Comparison of ENCODE assay signal across 9 mouse cellular contexts in the genomic region with DNA sequence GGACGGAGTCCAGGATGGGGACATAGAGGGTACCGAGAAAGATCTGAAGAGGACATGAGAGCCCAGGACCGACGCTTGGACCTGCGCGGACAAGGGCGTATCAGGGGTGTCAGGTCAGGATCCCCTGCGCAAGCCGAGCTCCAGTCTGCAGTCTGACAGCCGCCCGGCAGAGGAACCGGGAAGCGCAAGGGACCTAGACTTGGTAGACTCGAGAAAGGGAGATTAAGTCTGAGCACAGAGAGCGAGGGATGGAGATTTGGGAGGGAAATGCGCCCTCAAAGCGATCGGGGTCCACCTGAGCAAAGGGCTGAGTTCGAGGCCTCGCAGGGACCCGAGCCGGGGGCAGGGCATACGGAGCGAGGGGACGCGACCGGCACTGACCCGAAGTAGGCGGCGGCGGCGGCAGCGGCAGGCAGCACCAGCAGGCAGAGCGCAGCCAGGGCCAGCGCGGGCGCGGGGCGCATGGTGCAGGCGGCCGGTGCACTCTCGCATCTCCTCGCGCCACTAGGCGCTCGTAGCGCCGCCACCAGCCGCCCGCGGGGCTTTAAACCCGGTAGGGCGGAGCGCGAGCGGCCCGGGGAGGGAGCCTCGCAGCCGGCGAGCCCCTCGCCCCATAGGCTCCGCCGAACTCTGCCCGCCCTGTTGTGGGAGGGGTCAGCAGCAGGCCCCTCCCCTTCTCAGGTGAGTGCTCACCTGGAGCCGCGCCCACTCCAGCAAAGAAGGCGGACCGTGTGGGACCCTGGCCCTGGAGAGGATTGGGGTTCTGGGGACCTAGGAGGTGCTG. TPM values are rescaled to one million over a fixed set of nuclear protein-coding genes. Genes with fewer than 3 reads are reported as not detected.
DNase-seq lines count a peak whose midpoint lies in the region; ATAC-seq and TF ChIP-seq lines count a peak whose summit lies in the region.
"Had no signal": no experiment of that assay in that cellular context is flagged by ENCODE, and none has a peak within 500 bp of the region (broad histone marks: within the 10 kb centered on the region; RNA-seq: fewer than 3 reads in every experiment).

A gene (minus strand): TSS at position 516 of the 784 bp plus-strand sequence.

- no peak for DNase-seq in gastrocnemius, adult 2 months
- no peak for DNase-seq in gastrocnemius, postnatal 25 days
- peak; percentile 62 for DNase-seq in adrenal gland, postnatal 25 days
- peak; percentile 61 to 83 for DNase-seq in kidney, postnatal 36 days
- no peak for DNase-seq in gastrocnemius, postnatal 36 days

- no peak for TF ChIP-seq CTCF in gastrocnemius, adult 2 months (IDR thresholded peaks at IDR 0.05)

- intact Hi-C loops in gastrocnemius, adult 2 months (cut with DNase I), result no loop called here
- intact Hi-C loops in gastrocnemius, postnatal 36 days (cut with DNase I), result no loop called here

- peak within 1 kb of the TSS; percentile 21 for H3K9ac ChIP-seq in heart, embryonic 15.5 days
- H3K9ac ChIP-seq in midbrain, embryonic 12.5 days (replicated peaks), result peak within 1 kb of the TSS; percentile 20; the same call in 1 of the 2 replicates

- H3K4me3 ChIP-seq in gastrocnemius, adult 2 months, result peak within 1 kb of the TSS; percentile 63
- H3K4me3 ChIP-seq in heart, embryonic 15.5 days, result peak within 1 kb of the TSS; percentile 45
- H3K4me3 ChIP-seq in midbrain, embryonic 12.5 days, result peak within 1 kb of the TSS; percentile 46

- peaks cover 12% of the 10 kb centered on the region for H3K4me1 ChIP-seq in heart, embryonic 15.5 days (replicated peaks)
- H3K4me1 ChIP-seq in midbrain, embryonic 12.5 days, result peaks cover 12% of the 10 kb centered on the region

- H3K27me3 ChIP-seq in heart, embryonic 15.5 days, result peaks cover 95% of the 10 kb centered on the region
- peaks cover 86% of the 10 kb centered on the region for H3K27me3 ChIP-seq in midbrain, embryonic 12.5 days

- no peaks in the 10 kb centered on the region for H3K36me3 ChIP-seq in heart, embryonic 15.5 days
- H3K36me3 ChIP-seq in midbrain, embryonic 12.5 days, result no peaks in the 10 kb centered on the region

- WGBS in heart, embryonic 15.5 days, result under 1% methylated on average over 68 of the region's 68 CpGs
- under 1% methylated on average over 40 of the region's 68 CpGs for WGBS in midbrain, embryonic 12.5 days

- no peaks in the 10 kb centered on the region for H3K9me3 ChIP-seq in heart, embryonic 15.5 days (replicated peaks)
- no peaks in the 10 kb centered on the region for H3K9me3 ChIP-seq in midbrain, embryonic 12.5 days

- no peak within 1 kb of the TSS for H3K27ac ChIP-seq in gastrocnemius, adult 2 months
- H3K27ac ChIP-seq in heart, embryonic 15.5 days, result no peak within 1 kb of the TSS
- no peak within 1 kb of the TSS for H3K27ac ChIP-seq in midbrain, embryonic 12.5 days (replicated peaks)

- ATAC-seq in heart, embryonic 15.5 days (replicated peaks; ENCODE audit: insufficient number of reproducible peaks, insufficient read depth, low FRiP score, low read depth), result no peak; the same call in 1 of the 2 replicates
- peak; percentile 19; the same call in 1 of the 2 replicates for ATAC-seq in midbrain, embryonic 12.5 days (ENCODE audit: low FRiP score, low read depth)
- ATAC-seq in CD4-positive, CD25-positive, alpha-beta regulatory T cell, adult 4 months, result no peak

- H3K4me2 ChIP-seq in heart, embryonic 15.5 days, result peak within 1 kb of the TSS; percentile 83
- peak within 1 kb of the TSS; percentile 79 for H3K4me2 ChIP-seq in midbrain, embryonic 12.5 days (replicated peaks)

RNA-seq across cellular contexts. Expression of the gene that starts here (rescaled TPM):
- under 1 TPM; 0.05 to 0.06 TPM for total RNA-seq in gastrocnemius, adult 2 months (2021)
- total RNA-seq in gastrocnemius, postnatal 25 days (2021), result under 1 TPM in 1 of 2 experiments, not detected in 1; 0.08 TPM
- total RNA-seq in adrenal gland, postnatal 25 days (2021), result 0.12 TPM in 1 of 2 replicates, not detected in the other
- polyA plus RNA-seq in heart, embryonic 15.5 days (2015; fragmentation: Nextera tagmentation; extraction: Ambion mirVana), result 0.48 and 0.60 TPM in 2 replicates
- polyA plus RNA-seq in midbrain, embryonic 12.5 days (2016; fragmentation: Nextera tagmentation; extraction: Ambion mirVana), result 0.72 and 0.84 TPM in 2 replicates
- not detected for polyA plus RNA-seq in CD4-positive, CD25-positive, alpha-beta regulatory T cell, adult 4 months (2017; shearing (Covaris generic))
- not detected for total RNA-seq in gastrocnemius, postnatal 36 days (2021)
- total RNA-seq: CH12.LX had no signal

Comparison
In these comparisons a context has a peak if more than half of its experiments do, and no peak if none do; other contexts are left out.
1. Peak in DNase-seq in adrenal gland, postnatal 25 days; RNA of the gene not detected or under 1 TPM.
2. Peak in ATAC-seq, H3K4me3 ChIP-seq, H3K9ac ChIP-seq and H3K4me2 ChIP-seq in midbrain, embryonic 12.5 days; RNA of the gene not detected or under 1 TPM.
3. DNase-seq: peak in kidney, postnatal 36 days (2 of 2); none in gastrocnemius, adult 2 months (single experiment), gastrocnemius, postnatal 25 days (single experiment) and gastrocnemius, postnatal 36 days (0 of 2).
4. Peak in every context shown above with its lines, with median percentiles within 50 percentile points of each other: H3K4me3 ChIP-seq.